Mouse (Mus musculus): ENCODE measurements around the gene Gm20517.

DNA sequence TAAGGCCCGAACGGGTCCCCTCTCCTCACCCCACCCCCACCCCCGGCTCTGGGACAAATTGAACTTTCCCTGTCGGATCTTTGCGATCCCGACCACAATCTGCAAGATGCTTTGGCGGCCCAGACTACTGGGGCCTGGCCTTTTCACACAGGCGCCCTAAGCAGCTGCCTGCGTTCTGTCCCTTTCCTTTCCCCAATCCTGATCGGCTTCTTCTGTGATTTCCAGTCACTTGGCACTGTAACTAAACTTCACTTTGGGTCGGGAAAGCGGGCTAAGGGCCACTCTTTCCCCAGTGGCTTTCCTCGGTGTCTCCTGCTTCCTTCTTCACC, 17.6 kb upstream of the Gm20517 start:
- TF ChIP-seq CTCF (IDR thresholded peaks at IDR 0.05; ENCODE audit: insufficient read depth, low read length) (no peak), POLR2A (IDR thresholded peaks at IDR 0.05; ENCODE audit: borderline replicate concordance, extremely low read depth, low read depth, low read length) (no peak)
